Mouse (Mus musculus): ENCODE data around the gene Pld1. TPM values are rescaled to one million over a fixed set of nuclear protein-coding genes. Genes with fewer than 3 reads are reported as not detected.

The Pld1 gene
- polyA plus RNA-seq, 1 experiment from 2014 or later, result 2.0 TPM

- no peaks in the 10 kb centered on the region for H3K9me3 ChIP-seq (replicated peaks; ENCODE audit: control insufficient read depth, low read length)
- no peak overlapping the region for H3K27ac ChIP-seq (ENCODE audit: low read depth, low read length)
- no peaks in the 10 kb centered on the region for H3K4me1 ChIP-seq (ENCODE audit: control insufficient read depth, insufficient read depth, low read length)
- no peak overlapping the region for H3K4me2 ChIP-seq (ENCODE audit: low read length)
- H3K4me3 ChIP-seq (ENCODE audit: low read depth, low read length), result no peak overlapping the region
- no peak for DNase-seq (ENCODE audit: low spot score)
- 98% methylated on average over 4 of the region's 4 CpGs for WGBS
- H3K36me3 ChIP-seq (ENCODE audit: control insufficient read depth, insufficient read depth, low read length), result no peaks in the 10 kb centered on the region
- no peak overlapping the region for H3K9ac ChIP-seq (ENCODE audit: low read length)
- ATAC-seq, result no peak
- H3K27me3 ChIP-seq (replicated peaks; ENCODE audit: control insufficient read depth, insufficient read depth, low read length), result no peaks in the 10 kb centered on the region
These were observed 223.9 kb downstream of the Pld1 start for GRCm38 (mm10) chr3:28162346-28162745.

DNA sequence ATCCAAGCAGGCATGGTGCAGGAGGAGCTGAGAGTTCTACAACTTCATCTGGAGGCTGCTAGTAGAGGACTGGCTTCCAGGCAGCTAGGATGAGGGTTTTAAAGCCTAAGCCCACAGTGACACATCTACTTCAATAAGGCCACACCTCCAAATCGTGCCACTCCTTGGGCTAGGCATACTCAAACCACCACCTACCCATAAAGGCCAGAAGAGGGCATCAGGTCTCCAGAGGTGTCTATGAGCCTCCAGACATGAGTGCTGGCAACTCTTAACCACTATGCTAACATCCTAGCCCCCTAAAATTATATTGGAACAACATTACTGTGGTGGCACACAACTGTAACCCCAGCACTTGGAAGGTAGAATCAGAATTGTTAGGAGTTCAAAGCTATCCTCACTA is 226.2 kb downstream of the Pld1 start:
- DNase-seq (ENCODE audit: low spot score) (no peak), ATAC-seq (no peak)
- Histone ChIP-seq H3K9me3 (replicated peaks; ENCODE audit: control insufficient read depth, low read length) (no peaks in the 10 kb centered on the region), H3K9ac (ENCODE audit: low read length) (no peak overlapping the region), H3K4me3 (ENCODE audit: low read depth, low read length) (no peak overlapping the region), H3K4me2 (ENCODE audit: low read length) (no peak overlapping the region), H3K4me1 (ENCODE audit: control insufficient read depth, insufficient read depth, low read length) (no peaks in the 10 kb centered on the region), H3K27ac (ENCODE audit: low read depth, low read length) (no peak overlapping the region), H3K27me3 (replicated peaks; ENCODE audit: control insufficient read depth, insufficient read depth, low read length) (no peaks in the 10 kb centered on the region), H3K36me3 (ENCODE audit: control insufficient read depth, insufficient read depth, low read length) (no peaks in the 10 kb centered on the region)
- WGBS, result 50% methylated on average over 1 of the region's 1 CpGs

DNA sequence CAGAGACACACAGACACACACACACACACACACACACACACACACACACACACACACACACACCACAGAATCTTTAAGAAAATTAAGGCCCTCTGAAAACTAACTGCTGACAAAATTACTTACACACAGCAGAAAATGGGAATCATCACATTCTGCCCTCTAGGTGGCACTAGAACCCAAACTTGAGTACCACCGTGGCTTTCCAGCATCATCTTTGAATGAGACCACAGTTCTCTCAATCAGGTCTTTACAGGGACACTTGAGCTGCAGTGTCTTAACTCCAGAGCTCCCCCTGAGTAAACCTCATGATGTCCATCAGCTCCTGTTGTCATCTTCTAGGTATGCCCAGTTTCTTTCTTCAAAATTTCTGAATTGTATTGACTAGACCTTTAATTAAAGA is 227.1 kb downstream of the Pld1 start:
- Histone ChIP-seq H3K27me3 (replicated peaks; ENCODE audit: control insufficient read depth, insufficient read depth, low read length) (no peaks in the 10 kb centered on the region), H3K4me1 (ENCODE audit: control insufficient read depth, insufficient read depth, low read length) (no peaks in the 10 kb centered on the region), H3K9me3 (replicated peaks; ENCODE audit: control insufficient read depth, low read length) (no peaks in the 10 kb centered on the region), H3K9ac (ENCODE audit: low read length) (no peak overlapping the region), H3K36me3 (ENCODE audit: control insufficient read depth, insufficient read depth, low read length) (no peaks in the 10 kb centered on the region), H3K4me3 (ENCODE audit: low read depth, low read length) (no peak overlapping the region), H3K4me2 (ENCODE audit: low read length) (no peak overlapping the region), H3K27ac (ENCODE audit: low read depth, low read length) (no peak overlapping the region)
- 3% methylated on average over 1 of the region's 1 CpGs for WGBS
- ATAC-seq (peak; percentile 76), DNase-seq (ENCODE audit: low spot score) (peak; percentile 92)

DNA sequence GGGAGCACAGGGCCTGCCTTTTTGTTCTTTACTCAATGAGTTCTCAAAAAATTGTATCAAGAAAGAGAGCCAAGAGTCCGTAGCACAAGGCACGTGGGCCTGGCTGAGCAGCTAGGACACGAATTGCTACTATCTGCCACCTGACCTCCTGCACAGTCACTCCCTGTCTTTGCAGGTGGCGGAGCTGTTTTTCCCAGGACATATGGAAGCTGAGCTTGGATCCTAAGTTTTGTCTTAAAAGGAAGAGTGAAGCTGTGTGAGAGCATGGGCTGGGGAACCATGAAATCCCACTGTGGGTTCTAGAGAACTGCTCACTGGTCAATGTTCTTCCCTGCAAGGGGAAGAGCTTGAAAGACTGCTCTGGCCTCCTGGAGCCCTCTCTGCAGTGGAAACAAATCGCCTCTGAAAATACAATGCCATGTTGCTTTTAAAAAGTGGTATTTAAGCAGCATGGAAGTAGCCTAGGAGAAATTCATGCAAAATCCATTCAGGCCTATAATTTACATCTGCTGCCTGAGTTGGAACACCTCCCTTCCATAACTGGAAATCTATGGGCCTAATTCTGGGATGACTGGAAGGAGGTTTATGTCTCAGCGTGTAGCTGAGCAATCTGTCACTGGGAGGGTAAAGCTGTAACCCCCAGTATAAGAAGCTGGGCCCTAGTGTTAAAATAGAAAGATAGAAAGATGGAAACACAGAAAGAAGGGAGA is 229.5 kb downstream of the Pld1 start:
- H3K9me3 ChIP-seq (replicated peaks; ENCODE audit: control insufficient read depth, low read length), result no peaks in the 10 kb centered on the region
- H3K4me2 ChIP-seq (ENCODE audit: low read length), result no peak overlapping the region
- H3K9ac ChIP-seq (ENCODE audit: low read length), result no peak overlapping the region
- no peaks in the 10 kb centered on the region for H3K36me3 ChIP-seq (ENCODE audit: control insufficient read depth, insufficient read depth, low read length)
- H3K4me3 ChIP-seq (ENCODE audit: low read depth, low read length), result no peak overlapping the region
- DNase-seq (ENCODE audit: low spot score), result no peak
- WGBS, result 85% methylated on average over 6 of the region's 6 CpGs
- H3K4me1 ChIP-seq (ENCODE audit: control insufficient read depth, insufficient read depth, low read length), result peaks cover 5% of the 10 kb centered on the region; the same call in 1 of the 2 replicates
- H3K27ac ChIP-seq (ENCODE audit: low read depth, low read length), result no peak overlapping the region
- ATAC-seq, result no peak
- no peaks in the 10 kb centered on the region for H3K27me3 ChIP-seq (replicated peaks; ENCODE audit: control insufficient read depth, insufficient read depth, low read length)

GRCm38 (mm10) chr3:28170911-28171618 is 232.6 kb downstream of the Pld1 start:
- 0 out of 2 replicates have a peak, but pooled peaks have one; percentile 18 for ATAC-seq
- H3K27me3 ChIP-seq (replicated peaks; ENCODE audit: control insufficient read depth, insufficient read depth, low read length), result no peaks in the 10 kb centered on the region
- no peak overlapping the region for H3K27ac ChIP-seq (ENCODE audit: low read depth, low read length)
- H3K4me1 ChIP-seq (ENCODE audit: control insufficient read depth, insufficient read depth, low read length), result peaks cover 10% of the 10 kb centered on the region
- peak; percentile 54 for DNase-seq (ENCODE audit: low spot score)
- H3K4me3 ChIP-seq (ENCODE audit: low read depth, low read length), result no peak overlapping the region
- 46% methylated on average over 17 of the region's 17 CpGs for whole genome bisulfite sequencing
- H3K4me2 ChIP-seq (ENCODE audit: low read length), result no peak overlapping the region
- H3K9ac ChIP-seq (ENCODE audit: low read length), result no peak overlapping the region
- H3K36me3 ChIP-seq (ENCODE audit: control insufficient read depth, insufficient read depth, low read length), result no peaks in the 10 kb centered on the region
- H3K9me3 ChIP-seq (replicated peaks; ENCODE audit: control insufficient read depth, low read length), result no peaks in the 10 kb centered on the region

DNA sequence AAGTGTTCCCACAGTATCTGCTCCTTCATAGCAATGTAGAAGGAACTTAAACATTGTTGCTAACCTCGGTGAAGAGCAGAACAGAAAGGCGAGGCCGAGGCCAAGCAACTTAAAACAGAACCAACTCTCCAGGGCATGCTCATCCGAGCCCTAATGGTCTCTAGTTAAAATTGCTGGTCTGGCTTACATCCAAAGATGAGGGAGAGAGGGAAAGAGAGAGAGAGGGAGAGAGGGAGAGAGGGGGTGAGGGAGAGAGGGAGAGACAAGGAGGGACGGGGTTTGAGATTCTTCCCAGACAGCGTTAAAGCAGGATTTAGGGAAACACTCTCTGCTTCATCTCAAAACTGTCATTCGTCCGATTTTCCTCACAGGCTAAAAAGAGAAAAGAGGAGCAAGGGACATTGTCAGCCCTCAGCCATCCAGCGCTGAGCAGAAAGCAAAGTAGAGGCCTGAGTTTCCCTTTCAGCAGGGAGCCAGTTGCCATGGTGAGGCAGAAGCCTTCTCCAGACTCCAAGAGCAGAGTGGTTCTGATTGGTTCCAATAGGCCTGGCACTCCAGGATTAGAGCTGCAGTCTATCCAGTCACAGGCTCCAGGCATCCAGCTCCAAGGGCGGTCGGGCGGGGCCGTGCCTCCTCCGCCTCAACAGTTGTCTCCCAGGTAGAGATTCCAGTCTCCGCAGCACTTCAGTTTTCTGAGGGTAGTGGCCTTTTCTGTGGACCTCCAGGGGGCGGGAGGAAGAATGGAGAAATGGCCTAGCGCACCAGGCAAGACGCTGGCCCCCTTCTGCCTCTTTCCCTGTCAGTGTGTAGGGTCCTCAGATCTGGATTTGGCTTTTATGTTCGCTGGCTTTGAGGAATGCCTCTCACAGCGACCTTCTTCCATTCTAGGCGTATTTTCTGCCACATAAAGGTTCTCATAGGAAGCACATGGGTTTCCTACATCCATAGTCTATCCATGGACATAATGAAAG is 237.8 kb downstream of the Pld1 start:
- peak; percentile 99 for ATAC-seq
- 4% methylated on average over 21 of the region's 21 CpGs for WGBS
- no peaks in the 10 kb centered on the region for H3K27me3 ChIP-seq (replicated peaks; ENCODE audit: control insufficient read depth, insufficient read depth, low read length)

DNA sequence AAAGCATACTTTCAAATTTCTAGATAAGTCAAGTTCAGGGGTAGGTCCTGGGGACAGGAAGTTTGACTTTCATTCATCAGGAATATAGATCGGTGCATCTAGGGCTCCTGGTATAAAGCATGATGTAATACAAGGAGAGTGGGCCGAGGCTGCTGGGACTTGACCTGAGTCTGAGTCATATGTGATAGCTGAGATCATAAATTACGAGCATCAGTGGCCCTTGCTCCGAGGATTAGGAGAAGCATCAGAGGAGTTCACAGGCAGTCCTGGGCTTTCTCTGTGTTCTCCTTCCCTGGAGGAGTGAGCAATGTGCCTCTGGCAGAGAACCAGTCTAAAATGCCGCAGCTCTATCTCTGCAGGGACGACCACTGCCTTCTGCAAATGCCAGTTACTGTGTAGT is 239.8 kb downstream of the Pld1 start:
- Histone ChIP-seq H3K4me2 (ENCODE audit: low read length) (no peak overlapping the region), H3K27me3 (replicated peaks; ENCODE audit: control insufficient read depth, insufficient read depth, low read length) (no peaks in the 10 kb centered on the region), H3K4me3 (ENCODE audit: low read depth, low read length) (no peak overlapping the region), H3K36me3 (ENCODE audit: control insufficient read depth, insufficient read depth, low read length) (no peaks in the 10 kb centered on the region), H3K4me1 (ENCODE audit: control insufficient read depth, insufficient read depth, low read length) (peaks cover 5% of the 10 kb centered on the region; the same call in 1 of the 2 replicates), H3K9ac (ENCODE audit: low read length) (no peak overlapping the region), H3K27ac (ENCODE audit: low read depth, low read length) (no peak overlapping the region), H3K9me3 (replicated peaks; ENCODE audit: control insufficient read depth, low read length) (no peaks in the 10 kb centered on the region)
- 91% methylated on average over 6 of the region's 6 CpGs for WGBS
- no peak for ATAC-seq
- no peak for DNase-seq (ENCODE audit: low spot score)

More for the DNA sequence above, 237.8 kb downstream of the Pld1 start:
- Histone ChIP-seq H3K9me3 (replicated peaks; ENCODE audit: control insufficient read depth, low read length) (no peaks in the 10 kb centered on the region), H3K4me2 (ENCODE audit: low read length) (peak overlapping the region; percentile 48), H3K4me1 (ENCODE audit: control insufficient read depth, insufficient read depth, low read length) (peaks cover 8% of the 10 kb centered on the region), H3K9ac (ENCODE audit: low read length) (peak overlapping the region; percentile 32; the same call in 1 of the 2 replicates), H3K4me3 (ENCODE audit: low read depth, low read length) (peak overlapping the region; percentile 21), H3K36me3 (ENCODE audit: control insufficient read depth, insufficient read depth, low read length) (no peaks in the 10 kb centered on the region), H3K27ac (ENCODE audit: low read depth, low read length) (no peak overlapping the region)
- peak; percentile 94 for DNase-seq (ENCODE audit: low spot score)
